Mouse (Mus musculus): ENCODE measurements around the gene Galnt17. TPM values are rescaled to one million over a fixed set of nuclear protein-coding genes. Genes with fewer than 3 reads are reported as not detected.

Galnt17 gene
- polyA plus RNA-seq, 1 experiment from 2014 or later = 2.1 TPM

DNA sequence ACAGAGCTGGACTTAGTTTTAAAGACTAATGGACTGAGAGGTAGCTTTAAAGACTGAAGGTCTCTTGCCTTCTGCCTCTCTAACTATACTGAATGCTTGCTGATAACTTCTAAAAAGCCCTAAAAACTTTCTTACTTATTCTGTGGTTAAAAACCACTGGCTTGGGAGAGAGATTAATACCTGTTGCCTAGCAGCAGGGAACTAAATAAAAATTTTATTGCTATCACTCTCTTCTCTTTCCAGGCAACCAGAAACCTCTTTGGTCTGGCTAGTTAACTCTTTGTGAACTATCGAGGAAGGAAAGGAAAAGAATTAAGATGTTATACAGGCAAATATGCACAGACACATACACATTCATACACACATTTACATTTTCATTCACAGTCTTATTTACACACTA, 377.3 kb downstream of the Galnt17 start:
- H3K36me3 ChIP-seq (ENCODE audit: insufficient read depth, low read length) = no peaks in the 10 kb centered on the region
- ATAC-seq (ENCODE audit: low FRiP score, low TSS enrichment) = no peak
- no peaks in the 10 kb centered on the region for H3K4me1 ChIP-seq (ENCODE audit: insufficient read depth, low read length)
- WGBS = 65% methylated on average over 1 of the region's 1 CpGs
- no peak overlapping the region for H3K9ac ChIP-seq (replicated peaks; ENCODE audit: low read length)
- no peak overlapping the region for H3K27ac ChIP-seq (ENCODE audit: low read length)
- peaks cover 2% of the 10 kb centered on the region; the same call in 1 of the 2 replicates for H3K9me3 ChIP-seq (ENCODE audit: low read length)
- no peaks in the 10 kb centered on the region for H3K27me3 ChIP-seq (ENCODE audit: insufficient read depth, low read length)
- no peak overlapping the region for H3K4me3 ChIP-seq (ENCODE audit: low read length)
- H3K4me2 ChIP-seq (replicated peaks; ENCODE audit: low read depth, low read length) = no peak overlapping the region

DNA sequence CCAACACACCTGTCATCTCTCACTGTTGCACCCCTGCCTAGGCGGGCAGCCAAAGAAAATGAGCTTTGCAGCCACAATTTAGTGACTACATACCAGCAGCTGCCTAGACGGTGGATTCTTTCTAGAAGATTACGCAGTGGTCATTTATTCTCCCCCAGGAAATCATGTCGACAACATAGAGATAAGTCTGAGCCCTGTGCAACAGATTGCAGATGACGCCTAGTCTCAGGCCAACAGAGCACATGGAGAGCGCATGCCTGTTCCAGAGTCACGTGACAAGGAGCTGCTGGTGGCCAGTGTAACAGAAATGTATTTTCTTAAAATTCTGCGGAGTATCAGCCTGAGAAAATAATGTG, 380.5 kb downstream of the Galnt17 start:
- peaks cover 8% of the 10 kb centered on the region; the same call in 1 of the 2 replicates for H3K4me1 ChIP-seq (ENCODE audit: insufficient read depth, low read length)
- H3K27me3 ChIP-seq (ENCODE audit: insufficient read depth, low read length) = no peaks in the 10 kb centered on the region
- no peak overlapping the region for H3K4me3 ChIP-seq (ENCODE audit: low read length)
- WGBS = 56% methylated on average over 8 of the region's 8 CpGs
- H3K36me3 ChIP-seq (ENCODE audit: insufficient read depth, low read length) = no peaks in the 10 kb centered on the region
- H3K9me3 ChIP-seq (ENCODE audit: low read length) = peaks cover 2% of the 10 kb centered on the region; the same call in 1 of the 2 replicates
- H3K9ac ChIP-seq (replicated peaks; ENCODE audit: low read length) = no peak overlapping the region
- no peak overlapping the region for H3K27ac ChIP-seq (ENCODE audit: low read length)
- no peak overlapping the region for H3K4me2 ChIP-seq (replicated peaks; ENCODE audit: low read depth, low read length)
- ATAC-seq (ENCODE audit: low FRiP score, low TSS enrichment) = no peak; the same call in 1 of the 2 replicates

DNA sequence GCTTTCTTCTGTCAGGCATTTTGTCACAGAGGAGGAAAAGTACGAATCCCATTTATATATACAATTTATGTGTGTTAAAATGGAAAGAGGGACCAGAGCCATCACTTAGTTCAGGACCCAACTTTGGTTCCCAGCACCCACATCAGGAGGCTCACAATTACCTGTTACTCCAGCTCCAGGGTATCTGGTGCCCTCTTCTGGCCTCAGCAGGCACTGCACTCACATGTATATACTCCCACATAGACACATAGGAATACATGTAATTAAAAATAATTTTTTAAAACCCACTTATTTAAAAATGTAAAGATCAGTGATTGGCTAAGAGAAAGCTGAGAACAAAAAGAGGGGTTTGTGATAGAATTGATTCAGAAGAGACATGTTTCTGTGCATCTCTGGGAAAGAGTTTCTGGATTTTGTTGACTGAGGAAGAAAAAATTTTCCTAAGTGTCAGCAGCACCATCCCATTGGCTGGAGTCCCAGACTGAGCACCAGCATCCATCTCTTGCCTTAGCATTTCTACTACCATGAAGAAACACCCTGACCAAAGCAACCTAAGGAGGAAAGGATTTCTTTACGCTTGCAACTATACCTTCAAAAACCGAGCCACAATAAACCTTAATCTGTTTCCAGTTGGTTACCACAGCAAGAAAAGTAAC, 381.0 kb downstream of the Galnt17 start:
- Histone ChIP-seq H3K4me1 (ENCODE audit: insufficient read depth, low read length) (peaks cover 8% of the 10 kb centered on the region; the same call in 1 of the 2 replicates), H3K9me3 (ENCODE audit: low read length) (peaks cover 2% of the 10 kb centered on the region; the same call in 1 of the 2 replicates), H3K9ac (replicated peaks; ENCODE audit: low read length) (no peak overlapping the region), H3K36me3 (ENCODE audit: insufficient read depth, low read length) (no peaks in the 10 kb centered on the region), H3K4me2 (replicated peaks; ENCODE audit: low read depth, low read length) (no peak overlapping the region), H3K27me3 (ENCODE audit: insufficient read depth, low read length) (no peaks in the 10 kb centered on the region), H3K27ac (ENCODE audit: low read length) (no peak overlapping the region), H3K4me3 (ENCODE audit: low read length) (no peak overlapping the region)
- 72% methylated on average over 3 of the region's 3 CpGs for WGBS
- ATAC-seq (ENCODE audit: low FRiP score, low TSS enrichment) = no peak

DNA sequence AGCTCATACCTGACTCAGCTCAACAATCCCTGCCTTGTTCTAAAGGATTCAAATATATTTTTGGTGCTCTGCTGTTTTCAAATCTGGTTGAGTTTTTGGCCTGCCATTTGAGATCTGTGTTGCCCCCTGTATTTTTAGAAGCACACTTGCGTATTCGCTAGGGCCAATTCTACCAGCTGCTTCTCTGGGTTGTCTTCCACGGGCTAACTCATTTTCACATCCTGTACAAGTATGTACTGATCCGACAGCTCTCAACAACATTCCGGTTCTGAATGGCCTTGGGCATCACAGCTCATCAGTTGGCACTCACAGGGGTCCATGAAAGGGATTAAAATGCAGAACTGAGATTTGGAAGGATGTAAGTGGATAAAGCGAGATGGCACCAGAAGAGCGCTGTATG, 382.6 kb downstream of the Galnt17 start:
- H3K4me3 ChIP-seq (ENCODE audit: low read length) = no peak overlapping the region
- peaks cover 2% of the 10 kb centered on the region; the same call in 1 of the 2 replicates for H3K9me3 ChIP-seq (ENCODE audit: low read length)
- ATAC-seq (ENCODE audit: low FRiP score, low TSS enrichment) = no peak
- H3K27ac ChIP-seq (ENCODE audit: low read length) = no peak overlapping the region
- H3K9ac ChIP-seq (replicated peaks; ENCODE audit: low read length) = no peak overlapping the region
- no peaks in the 10 kb centered on the region for H3K36me3 ChIP-seq (ENCODE audit: insufficient read depth, low read length)
- H3K27me3 ChIP-seq (ENCODE audit: insufficient read depth, low read length) = no peaks in the 10 kb centered on the region
- WGBS = 92% methylated on average over 7 of the region's 7 CpGs
- H3K4me2 ChIP-seq (replicated peaks; ENCODE audit: low read depth, low read length) = no peak overlapping the region
- H3K4me1 ChIP-seq (ENCODE audit: insufficient read depth, low read length) = peaks cover 8% of the 10 kb centered on the region; the same call in 1 of the 2 replicates

DNA sequence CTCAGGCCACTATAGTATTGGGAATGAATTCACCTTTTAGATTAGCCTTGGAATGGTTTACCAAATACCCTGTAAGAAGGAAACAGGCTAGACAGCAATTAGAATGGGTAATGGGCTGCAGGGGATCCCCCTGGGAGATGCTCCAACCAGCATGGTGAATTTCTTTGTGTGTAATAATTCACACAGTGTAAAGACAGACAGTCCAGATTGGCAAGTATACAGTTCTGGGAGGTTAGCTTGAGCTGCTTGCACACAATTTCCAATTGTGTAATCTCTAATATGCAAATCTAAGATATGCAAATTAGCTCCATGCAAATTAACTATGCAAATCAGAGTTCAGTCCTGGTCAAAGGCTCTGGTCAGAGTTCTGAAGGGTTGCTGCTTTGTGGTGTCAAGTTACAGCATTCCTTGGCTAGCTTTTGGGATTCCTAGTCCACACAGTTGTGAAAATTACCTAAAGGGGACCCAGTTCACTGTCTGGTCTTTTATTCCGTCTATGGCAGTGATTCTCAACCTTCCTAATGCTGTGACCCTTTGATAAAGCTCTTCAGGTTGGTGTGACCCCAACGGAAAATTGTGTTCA, 384.0 kb downstream of the Galnt17 start:
- no peak overlapping the region for H3K27ac ChIP-seq (ENCODE audit: low read length)
- H3K4me3 ChIP-seq (ENCODE audit: low read length) = no peak overlapping the region
- H3K27me3 ChIP-seq (ENCODE audit: insufficient read depth, low read length) = no peaks in the 10 kb centered on the region
- no peak overlapping the region for H3K9ac ChIP-seq (replicated peaks; ENCODE audit: low read length)
- H3K4me2 ChIP-seq (replicated peaks; ENCODE audit: low read depth, low read length) = no peak overlapping the region
- 24% methylated on average over 2 of the region's 2 CpGs for WGBS
- peaks cover 8% of the 10 kb centered on the region; the same call in 1 of the 2 replicates for H3K4me1 ChIP-seq (ENCODE audit: insufficient read depth, low read length)
- no peaks in the 10 kb centered on the region for H3K36me3 ChIP-seq (ENCODE audit: insufficient read depth, low read length)
- peaks cover 2% of the 10 kb centered on the region; the same call in 1 of the 2 replicates for H3K9me3 ChIP-seq (ENCODE audit: low read length)
- peak; percentile 42; the same call in 1 of the 2 replicates for ATAC-seq (ENCODE audit: low FRiP score, low TSS enrichment)

DNA sequence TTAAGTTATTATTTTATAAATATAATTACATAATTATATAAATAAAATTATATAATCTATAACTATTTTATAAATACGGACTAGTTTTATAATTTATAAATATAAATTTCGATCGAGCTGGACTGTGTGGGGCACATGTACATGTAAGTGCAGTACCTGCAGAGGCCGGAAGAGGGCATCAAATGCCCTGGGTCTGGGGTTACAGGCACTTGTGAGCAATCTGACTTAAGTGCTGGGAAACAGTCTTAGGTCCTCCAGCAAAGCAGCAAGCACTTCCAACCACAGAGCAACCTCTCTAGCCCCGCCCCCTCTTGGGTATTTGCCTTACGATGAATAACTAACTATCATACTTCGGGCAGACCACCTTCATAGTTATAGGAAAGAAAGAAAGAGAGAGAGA, 388.3 kb downstream of the Galnt17 start:
- Histone ChIP-seq H3K4me2 (replicated peaks; ENCODE audit: low read depth, low read length) (no peak overlapping the region), H3K36me3 (ENCODE audit: insufficient read depth, low read length) (no peaks in the 10 kb centered on the region), H3K27me3 (ENCODE audit: insufficient read depth, low read length) (no peaks in the 10 kb centered on the region), H3K4me1 (ENCODE audit: insufficient read depth, low read length) (peaks cover 8% of the 10 kb centered on the region; the same call in 1 of the 2 replicates), H3K9ac (replicated peaks; ENCODE audit: low read length) (no peak overlapping the region), H3K4me3 (ENCODE audit: low read length) (no peak overlapping the region), H3K27ac (ENCODE audit: low read length) (no peak overlapping the region), H3K9me3 (ENCODE audit: low read length) (no peaks in the 10 kb centered on the region)
- no peak for ATAC-seq (ENCODE audit: low FRiP score, low TSS enrichment)
- WGBS = 93% methylated on average over 7 of the region's 7 CpGs

DNA sequence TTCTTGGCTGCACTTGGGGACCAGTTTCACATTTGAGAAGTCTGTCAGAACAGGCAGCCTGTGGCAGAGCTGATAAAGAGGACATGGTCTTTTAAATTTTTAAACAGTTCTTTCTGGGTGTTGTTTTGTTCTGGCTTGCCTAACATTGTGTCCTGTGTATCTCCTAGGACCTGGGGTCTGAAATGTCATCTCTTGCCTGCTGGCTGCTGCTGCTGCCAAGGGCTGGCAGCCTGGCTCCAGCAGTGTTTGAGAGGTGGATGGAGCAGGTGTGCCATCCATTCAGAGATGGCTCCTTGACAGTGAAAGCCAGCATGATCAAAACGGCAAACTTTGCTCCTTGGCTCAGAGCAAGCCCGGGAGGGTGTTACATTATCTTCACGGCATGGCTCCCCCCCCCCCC, 393.7 kb downstream of the Galnt17 start:
- H3K4me1 ChIP-seq (ENCODE audit: insufficient read depth, low read length) = no peaks in the 10 kb centered on the region
- no peaks in the 10 kb centered on the region for H3K27me3 ChIP-seq (ENCODE audit: insufficient read depth, low read length)
- H3K9me3 ChIP-seq (ENCODE audit: low read length) = no peaks in the 10 kb centered on the region
- H3K9ac ChIP-seq (replicated peaks; ENCODE audit: low read length) = no peak overlapping the region
- no peak overlapping the region for H3K27ac ChIP-seq (ENCODE audit: low read length)
- no peak overlapping the region for H3K4me2 ChIP-seq (replicated peaks; ENCODE audit: low read depth, low read length)
- no peak overlapping the region for H3K4me3 ChIP-seq (ENCODE audit: low read length)
- H3K36me3 ChIP-seq (ENCODE audit: insufficient read depth, low read length) = no peaks in the 10 kb centered on the region
- no peak for ATAC-seq (ENCODE audit: low FRiP score, low TSS enrichment)
- WGBS = 77% methylated on average over 3 of the region's 3 CpGs

DNA sequence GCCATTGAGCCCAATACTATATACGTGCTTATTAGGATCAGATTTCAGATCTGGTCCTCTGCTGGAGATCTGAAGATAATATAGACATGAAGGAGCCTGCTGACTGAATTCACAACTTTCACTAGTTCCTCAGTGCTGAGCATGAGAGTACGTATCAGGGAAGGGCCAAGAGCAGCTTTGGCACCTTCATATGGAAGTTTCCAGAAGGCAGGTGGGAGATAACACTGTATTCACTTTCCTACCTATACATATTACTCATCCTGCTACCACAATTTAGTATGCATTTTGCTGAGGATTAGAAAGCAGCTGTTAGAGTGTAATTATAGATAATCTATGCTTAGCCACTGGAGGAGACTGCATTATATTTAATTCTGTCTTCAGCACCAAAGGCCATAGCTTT, 396.7 kb downstream of the Galnt17 start:
- no peak for ATAC-seq (ENCODE audit: low FRiP score, low TSS enrichment)
- Histone ChIP-seq H3K9me3 (ENCODE audit: low read length) (no peaks in the 10 kb centered on the region), H3K4me1 (ENCODE audit: insufficient read depth, low read length) (no peaks in the 10 kb centered on the region), H3K27me3 (ENCODE audit: insufficient read depth, low read length) (no peaks in the 10 kb centered on the region), H3K4me3 (ENCODE audit: low read length) (no peak overlapping the region), H3K4me2 (replicated peaks; ENCODE audit: low read depth, low read length) (no peak overlapping the region), H3K36me3 (ENCODE audit: insufficient read depth, low read length) (no peaks in the 10 kb centered on the region), H3K27ac (ENCODE audit: low read length) (no peak overlapping the region), H3K9ac (replicated peaks; ENCODE audit: low read length) (no peak overlapping the region)
- WGBS = 84% methylated on average over 2 of the region's 2 CpGs

DNA sequence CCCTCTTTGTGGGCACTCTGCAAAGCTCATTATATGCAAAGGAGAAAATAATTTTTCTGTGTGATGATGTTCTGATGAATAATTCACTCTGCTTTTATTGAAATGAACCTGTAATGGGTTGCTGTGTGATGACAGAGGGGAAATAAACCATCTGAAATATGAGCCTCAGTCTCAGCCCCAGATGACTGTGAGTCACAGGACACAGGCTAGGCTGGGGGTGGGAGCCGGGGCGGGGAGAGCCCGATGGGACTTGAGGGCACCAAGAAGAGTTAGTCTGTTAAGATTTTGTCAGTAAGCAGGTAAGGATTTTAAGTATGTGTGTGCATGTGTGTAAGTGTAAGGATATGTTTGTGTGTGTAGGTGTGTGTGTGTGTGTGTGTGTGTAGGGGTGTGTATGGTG, 406.6 kb downstream of the Galnt17 start:
- no peaks in the 10 kb centered on the region for H3K27me3 ChIP-seq (ENCODE audit: insufficient read depth, low read length)
- H3K4me3 ChIP-seq (ENCODE audit: low read length) = no peak overlapping the region
- H3K36me3 ChIP-seq (ENCODE audit: insufficient read depth, low read length) = no peaks in the 10 kb centered on the region
- H3K4me1 ChIP-seq (ENCODE audit: insufficient read depth, low read length) = no peaks in the 10 kb centered on the region
- no peak for ATAC-seq (ENCODE audit: low FRiP score, low TSS enrichment)
- 69% methylated on average over 3 of the region's 3 CpGs for WGBS
- no peak overlapping the region for H3K27ac ChIP-seq (ENCODE audit: low read length)
- H3K4me2 ChIP-seq (replicated peaks; ENCODE audit: low read depth, low read length) = no peak overlapping the region
- no peak overlapping the region for H3K9ac ChIP-seq (replicated peaks; ENCODE audit: low read length)
- no peaks in the 10 kb centered on the region for H3K9me3 ChIP-seq (ENCODE audit: low read length)

DNA sequence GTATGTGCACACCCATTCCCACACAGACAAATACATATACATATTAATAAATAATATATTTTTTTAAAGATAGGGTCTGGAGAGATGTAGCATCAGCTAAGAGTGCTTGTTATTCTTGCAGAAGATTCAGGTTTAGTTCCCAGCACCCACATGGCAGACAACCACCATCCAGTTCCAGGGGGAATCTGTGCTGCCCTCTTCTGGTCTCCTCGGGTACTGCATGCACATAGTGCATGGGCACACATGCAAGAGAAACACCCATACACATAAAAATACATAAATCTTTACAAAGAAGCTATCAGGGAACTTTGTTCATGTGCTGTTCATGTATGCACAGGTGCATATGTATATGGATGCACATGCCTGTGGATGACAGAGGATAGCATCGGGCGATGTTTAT, 412.3 kb downstream of the Galnt17 start:
- H3K4me1 ChIP-seq (ENCODE audit: insufficient read depth, low read length) = peaks cover 13% of the 10 kb centered on the region; the same call in 1 of the 2 replicates
- WGBS = 95% methylated on average over 3 of the region's 3 CpGs
- no peak overlapping the region for H3K4me3 ChIP-seq (ENCODE audit: low read length)
- no peaks in the 10 kb centered on the region for H3K27me3 ChIP-seq (ENCODE audit: insufficient read depth, low read length)
- no peak overlapping the region for H3K9ac ChIP-seq (replicated peaks; ENCODE audit: low read length)
- H3K9me3 ChIP-seq (ENCODE audit: low read length) = no peaks in the 10 kb centered on the region
- H3K36me3 ChIP-seq (ENCODE audit: insufficient read depth, low read length) = no peaks in the 10 kb centered on the region
- H3K27ac ChIP-seq (ENCODE audit: low read length) = no peak overlapping the region
- ATAC-seq (ENCODE audit: low FRiP score, low TSS enrichment) = no peak
- no peak overlapping the region for H3K4me2 ChIP-seq (replicated peaks; ENCODE audit: low read depth, low read length)

Measured in kidney, embryonic 16.5 days (tissue).